Mouse (Mus musculus) T-cell, adult 2 months (primary cell): ENCODE measurements around the gene Gm7903.
"Not testable (repeated sequence)": the region's sequence is repeated elsewhere in the genome, so short reads cannot be mapped to it uniquely, and the experiment has no call there.

Source experiments
- DNase-seq: peaks from one replicate; pipeline ENCODE4 v3.0.0; 2022; ENCODE audit warnings: low spot score

Gm7903 gene

DNA sequence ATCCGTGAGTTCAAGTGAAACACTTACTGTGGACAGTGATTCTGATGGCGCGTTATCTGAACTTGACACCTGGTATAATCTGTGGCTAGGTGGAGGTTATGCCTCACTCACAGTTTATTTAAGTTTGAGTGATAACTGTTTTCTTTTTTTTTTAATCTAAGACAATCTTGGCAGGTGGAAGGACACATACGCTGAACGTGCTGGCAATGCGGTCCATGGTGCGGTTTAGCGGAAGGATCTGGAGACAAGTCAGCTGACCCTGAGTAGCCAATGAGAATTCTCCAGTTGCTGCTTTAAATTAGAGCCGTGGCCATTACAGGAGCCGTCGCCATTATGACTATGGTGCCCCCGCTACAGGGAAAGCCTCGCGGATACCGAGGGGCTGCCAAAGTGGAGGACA lies at the start of gene Gm7903:
TSS of gene Gm7903 (plus strand) at position 301 of the 400 bp plus-strand sequence.
- DNase-seq: not testable (repeated sequence)

DNA sequence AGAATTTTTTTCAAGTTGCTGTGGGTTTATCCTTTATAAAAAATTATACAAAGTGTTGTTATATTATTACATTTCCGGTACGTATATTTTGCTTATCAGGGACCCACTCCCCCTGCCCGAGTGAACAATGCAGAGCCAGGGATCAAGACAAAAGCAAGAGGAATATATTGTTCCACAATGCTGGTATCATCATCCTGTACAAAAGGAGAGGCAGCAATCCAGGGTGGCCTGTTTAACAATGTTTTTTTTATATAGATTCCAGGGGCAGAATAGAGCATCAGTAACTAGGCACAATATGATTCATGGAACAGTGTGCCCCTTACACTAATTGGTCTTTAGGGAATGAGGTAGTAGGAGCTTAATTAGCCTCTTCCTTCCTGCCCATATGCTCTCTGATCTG lies 30.1 kb upstream of the Gm7903 start:
- DNase-seq: not testable (repeated sequence)

DNA sequence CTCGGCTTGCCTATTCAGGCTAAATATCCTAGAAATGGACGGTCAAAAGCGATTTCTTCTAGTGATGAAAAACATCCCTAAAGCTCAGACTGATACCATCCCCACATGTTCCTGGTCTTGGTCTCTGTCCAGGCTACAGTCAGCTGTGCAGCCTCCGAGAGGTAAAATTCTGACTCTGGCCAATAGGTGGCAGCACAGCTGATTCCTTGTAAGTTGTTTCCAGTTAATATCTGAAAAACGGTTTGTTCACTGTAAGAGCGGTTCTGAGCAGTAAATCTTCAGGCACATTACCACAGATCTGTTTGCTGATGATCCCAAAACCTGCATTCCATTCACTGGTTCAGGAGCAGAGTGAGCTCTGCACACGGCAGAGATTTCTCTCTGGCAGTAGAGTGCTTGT lies 12.4 kb upstream of the Gm7903 start:
- not testable (repeated sequence) for DNase-seq

DNA sequence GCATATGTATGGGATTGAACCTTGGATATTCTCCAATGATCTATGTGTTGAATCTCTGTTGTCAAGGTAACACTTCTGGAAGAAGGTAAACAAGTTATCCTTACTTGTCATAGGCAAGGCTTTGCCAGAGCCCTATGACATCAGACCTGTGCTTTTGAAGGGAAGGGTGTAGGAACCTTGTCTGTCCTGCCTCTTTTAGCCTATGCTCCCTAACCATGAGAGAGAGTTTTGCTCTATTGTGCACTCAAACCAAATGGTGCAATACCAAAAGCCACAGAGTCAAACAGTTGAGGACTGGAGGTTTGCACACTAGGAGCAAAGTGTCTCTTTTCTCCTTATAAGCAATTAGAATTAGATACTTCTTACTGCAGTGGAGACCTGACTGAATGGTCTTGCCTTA lies 11.8 kb upstream of the Gm7903 start:
- not testable (repeated sequence) for DNase-seq

DNA sequence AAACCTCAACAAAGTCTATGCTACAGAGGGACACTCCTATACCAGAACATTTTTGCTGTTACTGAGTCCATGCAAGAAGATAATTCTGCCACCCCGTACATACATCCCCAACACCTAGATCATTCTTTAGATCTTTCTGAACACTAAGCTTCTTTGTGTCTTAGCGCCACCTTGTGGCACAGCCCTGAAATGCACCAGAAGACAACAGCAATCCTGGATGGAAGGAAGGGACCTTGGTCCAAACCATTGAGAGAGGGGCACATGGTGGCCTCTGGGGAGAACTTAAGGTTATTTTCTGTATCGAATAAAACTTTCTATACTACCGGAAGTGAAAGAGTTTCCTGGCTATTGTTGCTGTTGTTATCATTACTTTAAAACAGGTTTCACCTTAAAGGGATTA lies 11.2 kb upstream of the Gm7903 start:
- DNase-seq: not testable (repeated sequence)

DNA sequence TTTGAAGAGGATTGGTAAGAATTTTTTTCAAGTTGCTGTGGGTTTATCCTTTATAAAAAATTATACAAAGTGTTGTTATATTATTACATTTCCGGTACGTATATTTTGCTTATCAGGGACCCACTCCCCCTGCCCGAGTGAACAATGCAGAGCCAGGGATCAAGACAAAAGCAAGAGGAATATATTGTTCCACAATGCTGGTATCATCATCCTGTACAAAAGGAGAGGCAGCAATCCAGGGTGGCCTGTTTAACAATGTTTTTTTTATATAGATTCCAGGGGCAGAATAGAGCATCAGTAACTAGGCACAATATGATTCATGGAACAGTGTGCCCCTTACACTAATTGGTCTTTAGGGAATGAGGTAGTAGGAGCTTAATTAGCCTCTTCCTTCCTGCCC lies 30.5 kb downstream of the Gm7903 start:
- not testable (repeated sequence) for DNase-seq

DNA sequence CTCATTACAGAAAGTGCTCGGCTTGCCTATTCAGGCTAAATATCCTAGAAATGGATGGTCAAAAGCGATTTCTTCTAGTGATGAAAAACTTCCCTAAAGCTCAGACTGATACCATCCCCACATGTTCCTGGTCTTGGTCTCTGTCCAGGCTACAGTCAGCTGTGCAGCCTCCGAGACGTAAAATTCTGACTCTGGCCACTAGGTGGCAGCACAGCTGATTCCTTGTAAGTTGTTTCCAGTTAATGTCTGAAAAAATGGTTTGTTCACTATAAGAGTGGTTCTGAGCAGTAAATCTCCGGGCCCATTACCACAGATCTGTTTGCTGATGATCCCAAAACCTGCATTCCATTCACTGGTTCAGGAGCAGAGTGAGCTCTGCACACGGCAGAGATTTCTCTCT lies 48.3 kb downstream of the Gm7903 start:
- DNase-seq: not testable (repeated sequence)

DNA sequence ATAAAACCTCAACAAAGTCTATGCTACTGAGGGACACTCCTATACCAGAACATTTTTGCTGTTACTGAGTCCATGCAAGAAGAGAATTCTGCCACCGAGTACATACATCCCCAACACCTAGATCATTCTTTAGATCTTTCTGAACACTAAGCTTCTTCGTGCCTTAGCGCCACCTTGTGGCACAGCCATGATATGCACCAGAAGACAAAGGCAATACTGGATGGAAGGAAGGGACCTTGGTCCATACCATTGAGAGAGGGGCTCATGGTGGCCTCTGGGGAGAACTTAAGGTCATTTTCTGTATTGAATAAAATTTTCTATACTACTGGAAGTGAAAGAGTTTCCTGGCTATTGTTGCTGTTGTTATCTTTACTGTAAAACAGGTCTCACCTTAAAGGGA lies 49.5 kb downstream of the Gm7903 start:
- not testable (repeated sequence) for DNase-seq
